Mouse (Mus musculus): Measurements from ENCODE around the gene Alg14. TPM values are rescaled to one million over a fixed set of nuclear protein-coding genes. Genes with fewer than 3 reads are reported as not detected.

Alg14 gene
- polyA plus RNA-seq, 1 experiment from 2014 or later = 39.2 TPM

GRCm38 (mm10) chr3:121349334-121350169, 58.0 kb downstream of the Alg14 start:
- no peaks in the 10 kb centered on the region for H3K9me3 ChIP-seq (ENCODE audit: control insufficient read depth, low read length)
- 44% methylated on average over 33 of the region's 33 CpGs for WGBS
- no peak overlapping the region for H3K9ac ChIP-seq (replicated peaks; ENCODE audit: low read depth, low read length)
- peak; percentile 63 for ATAC-seq (ENCODE audit: low read depth)
- H3K4me1 ChIP-seq (ENCODE audit: control insufficient read depth, insufficient read depth, low read length) = 0 out of 2 replicates have a peak, but pooled peaks cover 9% of the 10 kb centered on the region
- no peaks in the 10 kb centered on the region for H3K36me3 ChIP-seq (ENCODE audit: control insufficient read depth, insufficient read depth, low read length)
- H3K4me3 ChIP-seq (ENCODE audit: low read depth, low read length) = no peak overlapping the region
- no peaks in the 10 kb centered on the region for H3K27me3 ChIP-seq (ENCODE audit: control insufficient read depth, insufficient read depth, low read length)
- no peak overlapping the region for H3K4me2 ChIP-seq (ENCODE audit: low read depth, low read length)
- no peak overlapping the region; the same call in 1 of the 2 replicates for H3K27ac ChIP-seq (ENCODE audit: low read depth, low read length)

- no peak overlapping the region for H3K4me2 ChIP-seq (ENCODE audit: low read depth, low read length)
- no peaks in the 10 kb centered on the region for H3K27me3 ChIP-seq (ENCODE audit: control insufficient read depth, insufficient read depth, low read length)
- WGBS = 85% methylated on average over 6 of the region's 6 CpGs
- 0 out of 2 replicates have a peak, but pooled peaks cover 8% of the 10 kb centered on the region for H3K4me1 ChIP-seq (ENCODE audit: control insufficient read depth, insufficient read depth, low read length)
- ATAC-seq (ENCODE audit: low read depth) = no peak
- H3K9me3 ChIP-seq (ENCODE audit: control insufficient read depth, low read length) = no peaks in the 10 kb centered on the region
- H3K9ac ChIP-seq (replicated peaks; ENCODE audit: low read depth, low read length) = no peak overlapping the region
- H3K27ac ChIP-seq (ENCODE audit: low read depth, low read length) = no peak overlapping the region
- no peak overlapping the region for H3K4me3 ChIP-seq (ENCODE audit: low read depth, low read length)
- no peaks in the 10 kb centered on the region for H3K36me3 ChIP-seq (ENCODE audit: control insufficient read depth, insufficient read depth, low read length)
These were observed 59.7 kb downstream of the Alg14 start for GRCm38 (mm10) chr3:121351257-121351656.

GRCm38 (mm10) chr3:121354281-121354680, 62.7 kb downstream of the Alg14 start:
- H3K27me3 ChIP-seq (ENCODE audit: control insufficient read depth, insufficient read depth, low read length) = no peaks in the 10 kb centered on the region
- no peaks in the 10 kb centered on the region for H3K4me1 ChIP-seq (ENCODE audit: control insufficient read depth, insufficient read depth, low read length)
- H3K36me3 ChIP-seq (ENCODE audit: control insufficient read depth, insufficient read depth, low read length) = no peaks in the 10 kb centered on the region
- 90% methylated on average over 9 of the region's 9 CpGs for WGBS
- H3K4me2 ChIP-seq (ENCODE audit: low read depth, low read length) = no peak overlapping the region
- no peak overlapping the region for H3K9ac ChIP-seq (replicated peaks; ENCODE audit: low read depth, low read length)
- H3K27ac ChIP-seq (ENCODE audit: low read depth, low read length) = no peak overlapping the region
- no peaks in the 10 kb centered on the region for H3K9me3 ChIP-seq (ENCODE audit: control insufficient read depth, low read length)
- H3K4me3 ChIP-seq (ENCODE audit: low read depth, low read length) = no peak overlapping the region
- ATAC-seq (ENCODE audit: low read depth) = no peak

DNA sequence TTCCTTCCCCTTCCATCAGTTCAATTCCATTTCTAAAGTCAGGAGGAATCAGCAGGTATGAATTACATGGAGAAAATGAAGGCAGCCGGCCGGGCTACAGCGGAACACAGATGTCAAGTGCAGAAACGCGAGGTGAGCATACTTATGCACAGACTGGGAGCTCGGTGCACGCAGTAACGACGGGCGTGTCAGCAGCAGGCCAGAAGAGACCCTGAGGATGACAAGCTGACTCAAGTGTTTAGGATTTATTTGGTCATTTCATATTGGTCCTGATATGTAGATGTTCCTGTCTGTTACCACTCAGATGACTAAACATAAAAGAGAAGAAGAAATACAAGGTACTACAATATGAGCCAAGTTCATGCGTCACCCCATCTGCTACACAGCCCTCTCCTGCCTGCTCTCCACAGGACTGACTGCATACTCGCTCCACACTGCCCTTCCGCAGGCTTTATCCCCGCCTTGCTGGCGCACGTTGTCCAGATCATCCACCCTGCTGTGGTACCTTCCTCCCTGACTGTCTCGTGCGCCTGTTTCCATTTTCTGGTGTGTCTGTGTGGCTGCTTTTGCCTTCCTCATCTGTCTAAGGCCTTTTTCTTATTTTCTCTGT, 63.4 kb downstream of the Alg14 start:
- Histone ChIP-seq H3K27me3 (ENCODE audit: control insufficient read depth, insufficient read depth, low read length) (no peaks in the 10 kb centered on the region), H3K36me3 (ENCODE audit: control insufficient read depth, insufficient read depth, low read length) (no peaks in the 10 kb centered on the region), H3K4me3 (ENCODE audit: low read depth, low read length) (no peak overlapping the region), H3K9me3 (ENCODE audit: control insufficient read depth, low read length) (no peaks in the 10 kb centered on the region), H3K9ac (replicated peaks; ENCODE audit: low read depth, low read length) (no peak overlapping the region), H3K4me2 (ENCODE audit: low read depth, low read length) (no peak overlapping the region), H3K4me1 (ENCODE audit: control insufficient read depth, insufficient read depth, low read length) (no peaks in the 10 kb centered on the region), H3K27ac (ENCODE audit: low read depth, low read length) (no peak overlapping the region)
- 81% methylated on average over 18 of the region's 18 CpGs for WGBS
- ATAC-seq (ENCODE audit: low read depth) = no peak

DNA sequence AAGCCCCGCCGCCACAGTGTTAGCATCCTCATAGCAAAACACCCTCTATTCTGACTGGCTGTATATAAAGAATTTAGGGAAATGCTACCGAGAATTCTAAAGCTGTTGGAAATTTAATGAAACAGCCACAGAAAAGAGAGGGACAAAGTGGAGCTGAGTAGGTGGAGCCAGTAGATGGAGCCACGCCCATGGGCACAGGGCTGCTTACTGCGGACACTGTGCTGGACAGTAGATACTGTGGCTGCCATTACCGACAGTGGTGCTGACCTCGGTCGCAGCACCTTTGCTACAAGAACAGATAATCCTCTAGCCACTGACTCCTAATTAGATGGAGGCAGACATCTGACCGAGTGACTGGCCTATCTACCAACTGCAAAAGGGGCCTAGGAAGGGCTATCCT, 64.0 kb downstream of the Alg14 start:
- 90% methylated on average over 9 of the region's 9 CpGs for WGBS
- no peak for ATAC-seq (ENCODE audit: low read depth)
- no peak overlapping the region for H3K4me3 ChIP-seq (ENCODE audit: low read depth, low read length)
- H3K4me2 ChIP-seq (ENCODE audit: low read depth, low read length) = no peak overlapping the region
- H3K9me3 ChIP-seq (ENCODE audit: control insufficient read depth, low read length) = no peaks in the 10 kb centered on the region
- no peaks in the 10 kb centered on the region for H3K4me1 ChIP-seq (ENCODE audit: control insufficient read depth, insufficient read depth, low read length)
- H3K27me3 ChIP-seq (ENCODE audit: control insufficient read depth, insufficient read depth, low read length) = no peaks in the 10 kb centered on the region
- H3K27ac ChIP-seq (ENCODE audit: low read depth, low read length) = no peak overlapping the region
- no peaks in the 10 kb centered on the region for H3K36me3 ChIP-seq (ENCODE audit: control insufficient read depth, insufficient read depth, low read length)
- no peak overlapping the region for H3K9ac ChIP-seq (replicated peaks; ENCODE audit: low read depth, low read length)

DNA sequence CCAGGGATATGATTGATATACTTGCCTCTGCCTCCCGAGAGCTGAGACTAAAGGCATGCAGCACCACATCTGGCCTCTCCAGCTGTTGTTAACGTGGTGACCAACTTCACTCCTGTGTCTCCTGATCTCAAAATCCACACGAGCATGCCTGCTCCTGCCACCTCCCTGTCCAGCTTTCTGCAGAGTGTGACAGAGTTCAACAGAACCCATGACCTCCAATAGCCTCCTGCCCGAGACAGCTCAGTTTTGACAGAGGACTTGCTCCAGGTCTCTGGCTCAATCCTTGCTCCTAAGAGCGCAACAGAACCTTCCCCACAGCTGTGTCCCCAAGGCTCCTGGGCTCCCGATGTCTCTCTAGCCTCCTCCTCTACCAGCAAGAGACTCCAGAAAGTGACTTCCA, 64.5 kb downstream of the Alg14 start:
- WGBS = 85% methylated on average over 6 of the region's 6 CpGs
- ATAC-seq (ENCODE audit: low read depth) = no peak
- H3K27ac ChIP-seq (ENCODE audit: low read depth, low read length) = no peak overlapping the region
- no peaks in the 10 kb centered on the region for H3K4me1 ChIP-seq (ENCODE audit: control insufficient read depth, insufficient read depth, low read length)
- H3K4me2 ChIP-seq (ENCODE audit: low read depth, low read length) = no peak overlapping the region
- H3K27me3 ChIP-seq (ENCODE audit: control insufficient read depth, insufficient read depth, low read length) = no peaks in the 10 kb centered on the region
- no peaks in the 10 kb centered on the region for H3K36me3 ChIP-seq (ENCODE audit: control insufficient read depth, insufficient read depth, low read length)
- no peak overlapping the region for H3K9ac ChIP-seq (replicated peaks; ENCODE audit: low read depth, low read length)
- H3K4me3 ChIP-seq (ENCODE audit: low read depth, low read length) = no peak overlapping the region
- H3K9me3 ChIP-seq (ENCODE audit: control insufficient read depth, low read length) = no peaks in the 10 kb centered on the region

DNA sequence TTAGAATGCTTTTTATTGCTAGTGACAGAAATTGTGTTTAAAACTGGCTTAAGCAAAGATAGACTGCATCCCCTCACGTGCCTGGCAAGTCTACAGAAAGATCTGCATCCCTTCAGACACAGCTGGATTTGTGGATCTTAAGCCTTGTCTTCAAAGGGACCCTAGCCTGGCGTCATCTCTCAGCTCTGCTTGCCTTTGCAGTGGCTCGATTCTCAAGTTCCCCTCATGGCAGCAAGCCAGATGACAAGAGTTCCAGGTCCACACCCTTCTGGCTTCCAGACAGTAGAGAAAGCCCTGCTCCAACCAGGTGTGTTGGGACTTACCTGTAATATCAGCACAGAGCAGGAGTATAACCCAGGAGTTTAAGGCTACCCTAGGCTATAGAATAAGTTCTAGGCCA, 65.5 kb downstream of the Alg14 start:
- H3K27ac ChIP-seq (ENCODE audit: low read depth, low read length) = no peak overlapping the region
- H3K4me3 ChIP-seq (ENCODE audit: low read depth, low read length) = no peak overlapping the region
- WGBS = 70% methylated on average over 3 of the region's 3 CpGs
- H3K4me2 ChIP-seq (ENCODE audit: low read depth, low read length) = no peak overlapping the region
- H3K36me3 ChIP-seq (ENCODE audit: control insufficient read depth, insufficient read depth, low read length) = no peaks in the 10 kb centered on the region
- no peaks in the 10 kb centered on the region for H3K27me3 ChIP-seq (ENCODE audit: control insufficient read depth, insufficient read depth, low read length)
- H3K9me3 ChIP-seq (ENCODE audit: control insufficient read depth, low read length) = no peaks in the 10 kb centered on the region
- no peak for ATAC-seq (ENCODE audit: low read depth)
- H3K9ac ChIP-seq (replicated peaks; ENCODE audit: low read depth, low read length) = no peak overlapping the region
- H3K4me1 ChIP-seq (ENCODE audit: control insufficient read depth, insufficient read depth, low read length) = no peaks in the 10 kb centered on the region

DNA sequence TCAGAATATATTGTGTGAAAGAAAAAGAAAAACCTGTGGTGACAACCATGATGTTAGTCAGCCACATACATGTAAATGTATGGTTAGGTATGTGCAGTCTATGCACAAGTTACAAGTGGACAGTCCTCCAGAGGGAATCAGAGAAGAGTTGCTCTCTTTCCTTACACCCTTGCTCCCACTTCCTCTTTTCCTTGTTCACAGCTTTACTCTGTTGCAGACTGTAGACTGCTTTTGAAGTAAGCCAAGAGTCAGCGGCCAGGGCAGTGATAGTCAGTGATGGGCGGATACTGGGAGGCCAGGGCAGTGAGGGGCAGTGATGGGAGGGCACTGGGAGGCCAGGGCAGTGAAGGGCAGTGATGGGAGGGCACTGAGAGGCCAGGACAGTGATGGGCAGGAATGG, 66.7 kb downstream of the Alg14 start:
- Histone ChIP-seq H3K27me3 (ENCODE audit: control insufficient read depth, insufficient read depth, low read length) (no peaks in the 10 kb centered on the region), H3K9me3 (ENCODE audit: control insufficient read depth, low read length) (no peaks in the 10 kb centered on the region), H3K4me3 (ENCODE audit: low read depth, low read length) (no peak overlapping the region), H3K9ac (replicated peaks; ENCODE audit: low read depth, low read length) (no peak overlapping the region), H3K4me2 (ENCODE audit: low read depth, low read length) (no peak overlapping the region), H3K4me1 (ENCODE audit: control insufficient read depth, insufficient read depth, low read length) (no peaks in the 10 kb centered on the region), H3K27ac (ENCODE audit: low read depth, low read length) (no peak overlapping the region), H3K36me3 (ENCODE audit: control insufficient read depth, insufficient read depth, low read length) (no peaks in the 10 kb centered on the region)
- 74% methylated on average over 2 of the region's 2 CpGs for WGBS
- no peak for ATAC-seq (ENCODE audit: low read depth)

DNA sequence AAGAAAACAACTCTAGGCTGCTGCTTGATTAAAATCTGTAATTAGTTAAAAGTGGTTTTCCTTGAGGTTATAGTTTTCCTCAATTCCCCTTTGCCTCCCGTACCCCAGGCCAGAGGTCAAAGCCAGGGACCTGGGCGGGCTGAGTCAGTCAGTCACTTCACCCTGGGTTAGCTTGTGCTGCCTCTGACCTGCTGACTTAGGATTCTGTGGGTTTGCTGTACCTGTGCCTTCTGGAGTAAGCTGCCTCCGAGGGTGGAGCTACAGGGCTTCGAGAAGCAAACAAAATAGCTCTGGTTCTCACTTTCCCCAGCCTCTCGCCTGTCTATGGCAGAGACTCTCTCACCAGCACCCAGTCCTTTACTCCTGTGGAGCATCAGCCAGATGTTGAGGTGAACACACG, 67.3 kb downstream of the Alg14 start:
- H3K4me1 ChIP-seq (ENCODE audit: control insufficient read depth, insufficient read depth, low read length) = no peaks in the 10 kb centered on the region
- 87% methylated on average over 6 of the region's 6 CpGs for WGBS
- no peak overlapping the region for H3K4me3 ChIP-seq (ENCODE audit: low read depth, low read length)
- no peaks in the 10 kb centered on the region for H3K9me3 ChIP-seq (ENCODE audit: control insufficient read depth, low read length)
- ATAC-seq (ENCODE audit: low read depth) = no peak
- H3K9ac ChIP-seq (replicated peaks; ENCODE audit: low read depth, low read length) = no peak overlapping the region
- H3K36me3 ChIP-seq (ENCODE audit: control insufficient read depth, insufficient read depth, low read length) = no peaks in the 10 kb centered on the region
- H3K4me2 ChIP-seq (ENCODE audit: low read depth, low read length) = no peak overlapping the region
- no peak overlapping the region for H3K27ac ChIP-seq (ENCODE audit: low read depth, low read length)
- no peaks in the 10 kb centered on the region for H3K27me3 ChIP-seq (ENCODE audit: control insufficient read depth, insufficient read depth, low read length)
